Mouse (Mus musculus) gonadal fat pad, adult 2 months (tissue): ENCODE data around the gene Pop5. TPM values are rescaled to one million over a fixed set of nuclear protein-coding genes. Genes with fewer than 3 reads are reported as not detected.

Experiments used
- DNase-seq: peaks from one replicate; pipeline ENCODE4 v3.0.0-alpha.2; 2012; ENCODE audit warnings: low read depth
- polyA plus RNA-seq: library from polyadenylated mRNA; depleted of rRNA; stranded (reverse); fragments of >200 nt; gene quantifications from 2 replicates; pipeline ENCODE4 v1.2.3, GENCODE M21; 2012; rRNA removed

The Pop5 gene
- polyA plus RNA-seq = 108 and 125 TPM in 2 replicates

DNA sequence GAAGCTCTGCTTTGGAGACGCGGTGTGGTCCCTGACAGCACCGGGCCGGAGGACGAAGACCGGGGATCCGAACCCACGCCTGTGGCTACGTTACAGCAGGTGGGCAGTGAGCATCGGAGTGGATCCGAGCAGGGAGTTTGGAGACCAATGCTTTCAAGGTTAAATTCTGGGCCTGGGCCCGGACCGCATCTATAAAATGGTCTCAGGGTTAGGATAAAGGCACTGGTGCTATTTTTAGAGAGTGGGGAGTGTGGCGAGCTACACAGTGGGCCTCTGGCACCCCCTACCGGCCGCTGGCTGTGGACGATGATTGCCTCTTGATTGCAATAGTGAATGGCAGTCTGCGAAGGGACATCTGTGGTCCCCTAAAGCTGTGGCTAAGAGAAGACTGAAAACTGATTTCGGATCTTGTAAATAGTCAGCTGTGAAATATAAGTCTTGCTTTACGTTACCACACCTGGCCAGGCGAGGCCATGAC, at the start of gene Pop5:
Gene Pop5 (plus strand): TSS at position 51 of the 478 bp plus-strand sequence.
- DNase-seq = no peak

DNA sequence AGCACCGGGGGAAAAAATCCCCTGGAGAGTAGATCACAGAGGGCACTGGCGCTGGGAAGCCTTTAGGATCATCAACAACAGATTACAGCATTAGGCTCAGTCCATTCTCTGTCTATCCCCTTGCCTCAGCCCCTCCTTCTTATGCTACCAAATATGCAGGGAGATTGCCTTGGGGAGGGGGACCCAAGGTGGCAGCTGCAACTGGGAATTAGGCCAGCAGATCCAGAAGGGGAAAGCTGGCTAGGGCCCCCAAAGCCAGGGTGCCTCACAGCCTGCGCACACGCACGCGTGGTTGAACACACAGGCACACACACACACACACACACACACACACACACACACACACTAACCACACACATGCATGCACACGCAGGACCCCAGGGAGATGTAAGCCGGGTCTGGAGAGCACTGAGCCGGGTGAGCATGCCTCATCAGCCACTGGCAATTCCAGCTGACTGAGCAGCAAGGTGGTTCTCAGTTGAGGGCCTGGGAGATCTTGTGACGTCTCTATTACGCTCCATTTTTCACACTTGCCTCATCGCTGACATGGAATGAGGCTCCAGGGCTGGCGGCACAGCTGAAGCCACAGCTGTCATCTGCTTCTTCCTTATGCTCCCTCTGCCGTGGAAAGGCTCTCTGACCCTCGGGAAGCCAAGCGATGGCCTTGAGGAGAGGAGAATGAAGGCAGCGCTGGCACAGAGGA, 49.1 kb upstream of the Pop5 start:
- DNase-seq = no peak

DNA sequence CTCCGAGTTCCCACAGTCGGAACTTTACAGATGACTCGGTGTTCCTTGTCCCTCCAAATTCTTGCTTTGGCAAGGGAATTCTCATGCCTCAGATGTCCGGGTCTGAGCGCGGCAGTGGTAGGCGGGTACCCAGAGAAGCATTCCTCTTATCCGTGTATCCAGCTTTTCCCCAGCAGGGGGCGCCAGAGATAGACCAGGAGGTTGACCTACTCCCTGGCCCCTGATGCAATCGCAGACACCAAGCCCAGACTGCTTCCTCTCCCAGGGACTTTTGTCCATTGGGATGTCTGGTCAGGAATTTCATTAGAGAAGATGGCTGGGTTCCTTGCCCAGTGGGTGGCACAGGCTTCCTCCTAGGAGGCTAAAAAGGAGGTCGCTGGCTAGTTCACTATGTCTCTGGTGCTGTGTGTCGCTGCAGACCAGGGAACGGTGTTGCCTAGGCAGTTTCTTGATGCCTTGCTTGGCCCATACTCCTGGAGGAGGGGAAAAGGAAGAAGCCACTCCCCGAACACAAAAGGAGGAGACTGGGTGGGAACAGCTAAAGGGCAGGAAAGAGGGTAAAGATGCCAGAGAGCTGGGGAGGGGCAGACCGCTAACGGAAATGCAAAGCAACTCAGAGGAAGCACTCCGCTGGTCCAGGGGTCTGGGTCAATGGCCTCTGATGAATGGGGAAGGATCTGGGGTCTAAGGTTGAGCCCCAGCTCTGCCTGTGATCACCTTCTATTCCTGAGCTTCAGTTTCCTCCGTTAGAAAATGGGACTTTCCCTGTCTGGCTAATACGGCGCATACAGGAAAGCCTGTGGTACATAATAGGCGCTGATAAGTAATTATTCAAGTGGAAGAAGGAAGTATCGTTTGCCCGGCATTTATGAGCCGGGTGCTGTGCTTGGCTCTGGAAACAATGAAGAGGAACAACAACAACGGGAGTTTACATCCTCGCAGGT, 48.2 kb upstream of the Pop5 start:
- no peak for DNase-seq

DNA sequence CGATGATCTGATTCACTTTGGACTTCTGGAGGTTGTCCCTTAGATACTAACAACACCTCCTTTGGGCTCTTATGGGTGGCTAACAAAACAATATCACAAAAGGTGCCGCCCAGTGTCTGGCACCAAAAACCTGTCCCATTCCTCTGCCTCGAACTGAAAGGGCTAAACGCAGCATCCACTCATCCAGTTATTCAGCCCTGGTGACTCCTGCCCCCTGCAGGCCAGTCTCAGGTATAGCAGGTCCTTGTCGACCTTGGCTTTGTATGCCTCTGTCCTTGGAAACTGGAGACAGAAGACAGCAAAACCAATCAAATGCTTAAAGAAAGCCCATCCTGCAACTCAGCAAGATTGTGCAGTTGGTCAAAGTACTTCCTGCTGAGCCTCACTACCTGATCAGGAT, 46.8 kb upstream of the Pop5 start:
- no peak for DNase-seq

DNA sequence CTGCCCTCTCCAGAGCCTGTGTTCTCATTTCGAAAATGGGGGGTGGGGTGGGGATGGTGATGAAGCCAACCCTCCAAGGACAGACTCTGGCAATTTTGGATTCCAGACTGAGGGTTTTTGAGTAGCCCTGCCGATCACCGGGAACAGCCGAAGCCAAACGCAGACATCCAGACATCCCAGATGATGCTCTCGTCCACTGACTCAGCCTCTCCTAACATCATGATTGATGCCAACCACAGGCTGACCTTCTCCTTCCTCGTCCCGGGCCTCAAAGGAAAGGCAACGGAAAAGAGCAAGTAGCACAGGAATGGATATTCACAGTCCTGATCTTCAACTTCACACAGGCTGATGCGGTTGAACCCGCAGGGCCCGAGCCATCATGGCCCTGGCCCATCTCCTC, 45.6 kb upstream of the Pop5 start:
- no peak for DNase-seq

DNA sequence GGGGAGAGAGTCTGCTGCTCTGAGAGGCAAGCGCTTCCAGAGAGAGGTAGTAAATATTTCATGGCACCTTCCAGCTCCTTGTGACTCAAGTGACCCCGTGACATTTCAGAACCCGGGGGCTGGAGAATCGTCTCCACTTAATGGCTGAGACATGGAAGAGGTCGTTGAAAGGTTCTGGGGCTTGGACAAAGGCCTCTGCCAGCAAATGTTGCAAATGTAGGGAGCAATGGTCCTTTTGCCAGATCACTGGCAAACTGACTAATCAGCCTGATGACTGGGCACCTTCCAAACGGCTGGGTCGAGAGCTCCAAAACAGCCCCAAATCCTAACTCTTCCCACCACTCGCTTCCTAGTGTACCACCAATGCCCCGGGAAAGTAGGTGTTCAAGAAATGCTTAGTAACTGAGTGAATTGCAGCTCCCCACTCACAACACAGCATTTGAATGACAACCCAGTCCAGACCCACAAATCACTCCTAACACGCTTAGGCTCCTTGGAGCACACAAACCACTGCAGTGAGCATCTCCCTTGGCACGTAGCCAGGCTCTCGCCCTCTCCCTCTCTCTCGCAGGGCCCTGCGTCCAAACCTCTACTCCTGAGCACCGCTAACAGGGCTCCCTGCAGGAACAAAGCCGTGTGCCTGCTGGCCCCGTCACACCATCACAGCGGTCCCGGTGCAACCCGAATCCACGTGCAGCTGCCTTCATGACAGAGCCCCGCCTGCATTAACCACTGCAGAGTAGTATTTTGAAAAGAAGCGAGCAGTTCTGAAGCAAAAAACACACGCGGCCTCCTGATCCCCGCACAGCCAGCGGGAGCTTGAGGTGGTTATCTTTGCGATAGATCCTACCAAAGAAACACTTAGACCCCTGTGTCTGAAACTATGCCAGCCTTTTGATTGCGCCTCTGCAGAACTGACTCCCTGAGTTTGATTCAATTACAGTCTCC, 43.5 kb upstream of the Pop5 start:
- no peak for DNase-seq

DNA sequence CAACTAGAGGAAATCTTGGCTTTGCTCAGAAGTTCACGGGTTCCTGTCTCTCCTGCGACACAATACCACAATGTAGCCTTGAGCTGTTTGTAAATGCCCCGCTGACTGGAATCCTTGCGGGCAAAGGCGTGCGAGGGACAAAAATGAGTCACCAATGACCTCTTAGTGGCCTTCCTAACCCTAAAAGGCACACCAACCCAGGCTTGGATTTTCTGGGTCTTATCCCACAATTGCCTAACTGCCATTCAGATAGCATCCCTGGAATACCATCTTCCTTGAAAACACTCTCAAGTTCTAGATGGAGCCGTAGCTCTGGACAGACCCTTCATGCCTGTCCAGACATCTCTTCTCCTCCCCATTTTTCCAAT, 42.8 kb upstream of the Pop5 start:
- no peak for DNase-seq

DNA sequence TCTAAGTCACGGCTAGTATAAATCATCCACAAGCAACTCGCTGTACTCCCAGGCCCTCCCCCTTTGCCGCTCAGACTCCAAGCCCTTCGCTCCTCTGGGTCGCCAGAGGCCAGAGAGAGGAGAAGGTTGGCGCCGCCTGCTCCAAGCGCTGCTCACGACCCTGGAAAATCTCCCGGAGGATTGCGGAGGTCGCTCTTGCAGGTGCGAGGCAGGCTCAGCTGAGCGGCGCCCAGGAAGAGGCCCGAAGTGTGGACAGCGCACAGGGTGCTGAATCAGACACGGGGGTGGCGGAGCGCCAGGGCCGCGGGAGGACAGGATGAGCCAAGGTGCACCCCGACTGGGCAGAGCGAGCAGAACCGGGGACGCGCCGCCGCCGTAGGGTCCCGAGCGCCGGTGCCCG, 42.4 kb upstream of the Pop5 start:
- DNase-seq = no peak

DNA sequence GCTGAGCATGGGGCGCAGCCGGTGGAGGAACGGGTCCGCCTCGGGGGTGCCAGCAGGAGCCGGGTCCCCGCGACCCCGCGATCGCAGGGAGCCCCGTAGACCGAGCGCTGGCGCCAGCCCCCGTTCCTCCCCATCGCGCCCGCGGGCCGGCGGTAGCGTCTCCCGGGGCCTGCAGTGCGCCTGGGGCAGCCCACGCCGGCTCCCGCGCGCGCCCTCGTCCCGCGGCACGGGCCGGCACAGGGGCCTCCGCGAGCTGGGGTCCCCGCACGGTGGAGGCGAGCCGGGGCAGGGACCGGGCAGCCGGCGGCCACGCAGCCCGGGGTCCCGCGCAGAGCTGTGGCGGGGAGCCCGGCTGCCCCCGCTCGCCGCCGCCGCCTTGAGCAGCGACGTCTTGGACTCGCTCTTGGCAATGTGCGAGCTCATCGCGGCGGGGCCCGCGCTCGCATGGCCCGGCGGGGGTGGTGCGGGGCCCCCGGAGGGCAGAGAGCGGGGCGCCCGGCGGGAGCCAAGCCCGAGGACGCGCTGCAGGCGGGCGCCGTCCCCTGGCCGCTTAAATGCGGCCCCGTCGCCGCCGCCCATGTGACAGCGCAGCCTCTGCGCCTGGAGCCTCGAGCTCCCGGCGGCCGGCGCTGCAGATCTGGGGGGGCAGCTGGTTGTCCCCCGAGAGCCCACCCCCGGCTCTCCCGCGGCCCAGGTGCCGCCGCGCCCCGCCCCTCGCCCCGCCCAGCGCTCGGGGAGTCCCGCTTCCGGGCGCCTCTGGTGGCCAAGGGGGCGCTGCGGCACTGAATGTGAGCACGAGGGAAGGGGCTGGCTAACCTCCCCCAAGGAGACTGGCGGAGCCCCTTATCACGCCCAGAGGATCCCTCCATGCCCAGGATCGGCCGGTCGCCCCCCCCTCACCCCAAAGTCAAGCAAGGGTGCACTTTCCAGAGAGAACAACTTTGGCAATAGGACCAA, 41.7 kb upstream of the Pop5 start, which contains the start of gene Cabp1:
Gene Cabp1 (minus strand): TSS at position 713 of the 957 bp plus-strand sequence.
- DNase-seq = no peak

DNA sequence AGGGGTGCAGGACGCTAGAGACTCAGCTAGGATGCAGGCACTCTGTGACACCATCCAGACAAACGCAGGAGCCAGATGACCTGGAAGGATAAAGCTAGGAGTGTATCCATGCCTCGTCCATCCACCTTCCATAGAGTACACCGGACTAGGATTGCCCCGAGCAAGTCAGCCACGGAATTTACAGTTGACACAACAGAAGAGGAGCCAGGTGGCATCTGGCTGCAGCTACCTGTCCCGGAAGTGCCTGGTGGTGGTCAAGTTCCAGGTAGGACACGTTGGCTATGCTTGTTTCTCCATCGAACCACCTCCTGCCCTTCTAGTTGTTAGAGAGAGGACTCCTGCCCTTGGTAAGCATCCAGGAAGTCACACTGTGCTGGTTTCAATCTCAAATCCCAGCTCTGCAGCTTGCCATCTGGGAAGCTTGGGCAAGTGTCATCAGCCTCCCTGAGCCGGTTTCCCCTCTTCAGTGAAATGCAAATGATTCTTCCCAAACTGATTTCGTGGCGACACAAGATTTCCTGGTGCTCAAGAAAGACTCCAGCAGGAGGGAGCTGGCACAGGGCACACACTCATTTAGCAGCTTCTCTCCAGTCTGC, 40.9 kb upstream of the Pop5 start:
- DNase-seq = no peak

DNA sequence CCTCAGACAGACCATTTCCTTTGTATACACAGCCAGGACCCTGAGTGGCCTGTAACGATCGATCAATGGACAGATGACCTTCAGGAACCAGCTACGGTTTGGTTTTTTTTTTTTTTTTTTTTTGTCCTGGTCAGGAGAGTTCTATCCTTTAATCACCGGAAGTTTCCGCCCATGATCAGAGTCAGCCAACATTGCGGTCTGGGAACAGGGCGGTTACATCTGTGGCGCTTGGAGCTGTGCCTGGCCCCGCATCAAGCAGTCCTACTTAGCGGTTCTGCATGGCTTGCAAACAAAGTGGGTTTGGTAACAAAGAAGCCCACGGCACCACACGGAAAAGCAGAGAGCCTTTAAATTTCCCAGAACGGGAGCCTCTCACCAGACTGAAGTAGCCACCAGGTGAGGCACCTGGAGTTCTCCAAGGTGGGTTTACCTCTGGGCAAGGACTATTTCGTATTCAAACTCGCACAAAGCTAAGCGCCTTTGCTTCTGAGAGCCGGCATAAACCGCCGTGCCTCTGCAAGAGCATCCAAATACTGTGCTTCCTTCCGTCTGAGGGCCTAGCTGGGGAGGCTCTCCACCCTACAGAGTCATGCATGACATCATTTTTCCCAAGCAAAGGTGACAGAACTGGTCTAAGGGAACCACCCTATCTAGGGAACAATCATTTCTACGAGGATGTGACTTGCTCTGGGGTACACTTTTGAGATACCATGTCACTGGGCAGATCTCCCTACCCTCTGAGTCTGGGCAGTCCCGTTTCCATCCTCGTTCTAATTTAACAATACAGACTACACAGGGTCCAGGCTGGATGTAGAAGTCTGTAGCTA, 31.7 kb upstream of the Pop5 start:
- no peak for DNase-seq

DNA sequence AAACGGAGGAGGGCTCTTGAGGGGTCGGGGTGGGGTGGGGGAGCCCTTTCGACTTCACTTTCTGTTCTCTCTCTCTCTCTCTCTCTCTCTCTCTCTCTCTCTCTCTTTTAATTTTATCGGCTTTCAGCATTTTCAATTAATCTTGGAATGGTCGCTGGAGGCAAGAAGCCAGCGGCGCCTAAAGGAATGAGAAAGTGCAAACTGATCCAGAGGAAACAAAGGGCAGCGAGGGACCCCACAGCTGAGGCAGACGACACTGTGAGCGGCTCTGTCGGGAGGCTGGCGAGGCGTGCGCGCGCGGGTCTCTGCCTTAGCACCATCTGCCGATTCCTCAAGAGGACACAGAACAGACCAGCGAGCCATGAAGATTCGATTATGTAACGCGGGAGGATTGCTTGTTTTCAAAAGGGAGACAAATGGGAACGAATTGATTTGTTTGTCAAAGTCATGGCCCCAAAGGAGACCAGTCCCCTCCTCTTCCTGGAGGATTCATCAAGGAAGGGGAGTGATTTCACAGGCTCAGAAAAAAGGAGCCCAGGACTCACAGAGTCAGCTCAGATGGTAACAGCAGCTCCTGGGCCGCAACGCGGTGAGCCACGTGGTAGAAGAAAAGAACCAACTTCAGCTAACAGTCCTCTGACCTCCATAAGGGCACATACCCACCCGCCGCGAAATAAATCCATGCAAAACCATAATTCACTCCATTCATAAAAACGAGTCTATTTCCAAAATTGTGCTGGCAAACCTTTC, 30.9 kb upstream of the Pop5 start:
- no peak for DNase-seq

DNA sequence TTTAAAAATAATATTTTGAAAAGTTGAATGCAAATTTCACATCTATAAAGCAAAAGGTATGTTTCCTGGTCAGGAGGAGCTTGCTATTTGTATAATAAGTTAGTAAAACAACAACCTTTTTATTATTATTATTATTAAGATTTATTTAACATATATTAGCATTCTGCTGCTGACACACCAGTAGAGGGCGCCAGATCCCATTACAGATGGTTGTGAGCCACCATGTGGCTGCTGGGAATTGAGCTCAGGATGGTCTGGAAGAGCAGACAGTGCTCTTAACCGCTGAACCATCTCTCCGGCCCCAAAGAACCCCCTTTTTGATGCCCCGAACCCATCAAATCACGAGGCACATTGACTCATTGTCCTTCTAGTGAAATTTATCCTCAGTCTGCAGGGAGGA, 28.4 kb upstream of the Pop5 start:
- DNase-seq = no peak

DNA sequence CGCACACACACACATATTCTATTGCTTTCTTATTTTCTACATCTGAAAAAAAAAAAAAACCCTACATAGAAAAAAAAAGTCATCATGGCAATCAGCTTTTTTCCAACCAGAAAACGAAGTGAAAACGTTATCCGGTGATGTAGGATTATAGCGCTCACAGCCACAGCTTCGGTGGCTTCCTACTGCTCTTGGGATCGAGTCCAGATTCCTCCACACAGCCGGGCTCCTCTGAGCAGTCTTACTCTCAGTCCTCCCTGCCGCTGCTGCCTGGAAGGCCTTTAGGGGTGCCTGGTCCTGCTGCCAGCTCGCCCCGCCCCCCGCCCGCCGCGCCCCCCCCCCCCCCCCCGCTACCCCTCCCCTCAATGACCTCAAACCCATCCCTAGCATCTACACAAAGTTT, 27.7 kb upstream of the Pop5 start:
- DNase-seq = no peak

DNA sequence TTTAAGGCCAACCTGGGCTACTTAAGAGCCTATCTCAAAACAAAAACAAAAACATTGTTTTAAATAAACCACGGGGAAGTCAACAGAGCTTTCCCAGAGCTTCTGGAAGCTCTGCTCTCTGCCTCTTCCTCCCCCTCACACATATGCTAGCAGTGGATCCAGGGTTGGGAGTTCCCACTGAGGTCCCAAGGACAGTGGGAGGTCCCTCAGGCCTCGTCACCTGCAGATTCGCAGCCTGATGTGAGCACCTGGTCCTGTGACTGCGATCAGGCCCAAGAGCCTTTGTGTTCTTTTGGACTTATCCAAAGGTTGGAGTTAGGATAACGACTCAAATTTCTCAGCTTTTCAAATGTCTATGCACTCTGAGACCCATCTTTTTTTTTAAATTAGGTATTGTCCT, 27.0 kb upstream of the Pop5 start:
- no peak for DNase-seq

DNA sequence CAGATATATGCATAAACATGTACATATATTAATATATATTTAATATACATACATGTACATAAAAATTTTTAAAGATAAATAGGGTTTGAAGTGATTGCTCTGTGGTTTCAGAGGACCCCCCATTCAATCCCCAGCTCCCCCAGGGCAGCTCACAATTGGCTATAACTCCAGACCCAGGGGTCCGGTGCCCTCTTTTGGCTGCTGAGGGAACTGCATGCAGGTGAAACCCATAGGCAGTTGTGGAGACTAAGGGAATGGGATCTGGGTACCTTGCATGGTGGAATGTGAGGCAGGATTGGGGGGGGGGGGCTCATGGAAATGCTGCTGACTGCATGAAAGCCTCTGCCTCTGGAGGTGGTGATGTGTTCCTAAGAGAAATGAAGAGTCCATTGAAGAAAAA, 25.3 kb upstream of the Pop5 start:
- DNase-seq = no peak

DNA sequence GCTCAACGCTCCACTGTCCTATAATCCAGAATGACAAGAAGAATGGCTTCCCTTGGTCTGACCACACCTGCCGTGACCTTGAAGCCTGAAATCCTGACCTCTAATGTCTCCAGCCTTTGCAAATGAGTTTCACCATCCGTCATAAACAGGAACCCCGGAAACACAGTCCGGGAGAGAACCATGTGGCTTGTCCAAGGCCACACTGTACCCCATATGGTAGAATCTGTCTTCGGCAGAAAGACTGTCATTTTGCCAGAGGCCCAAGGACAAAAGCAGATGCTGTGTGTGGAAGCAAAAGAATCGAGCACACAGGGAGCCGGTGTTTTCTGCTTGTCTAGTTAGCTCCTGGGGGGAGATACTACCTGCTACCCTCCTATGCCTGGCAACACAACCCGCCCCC, 23.2 kb upstream of the Pop5 start:
- DNase-seq = no peak

DNA sequence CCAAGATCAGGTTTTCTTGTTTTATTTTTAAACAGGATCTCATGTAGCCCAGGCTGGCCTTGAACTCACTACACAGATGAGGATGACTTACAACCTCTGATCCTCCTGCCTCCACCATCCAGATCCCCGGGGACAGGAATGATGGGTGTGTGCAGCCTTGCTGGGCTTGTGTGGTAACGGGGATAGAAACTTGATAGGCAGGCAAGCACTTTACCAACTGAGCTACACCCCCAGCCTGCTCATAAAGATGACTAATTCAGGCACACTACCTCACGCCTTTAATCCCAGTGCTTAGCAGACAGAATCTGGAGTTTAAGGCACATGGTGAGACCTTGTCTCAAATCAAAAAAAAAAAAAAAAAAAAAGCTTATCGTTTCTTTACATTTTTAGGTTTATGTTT, 22.8 kb upstream of the Pop5 start:
- DNase-seq = no peak

DNA sequence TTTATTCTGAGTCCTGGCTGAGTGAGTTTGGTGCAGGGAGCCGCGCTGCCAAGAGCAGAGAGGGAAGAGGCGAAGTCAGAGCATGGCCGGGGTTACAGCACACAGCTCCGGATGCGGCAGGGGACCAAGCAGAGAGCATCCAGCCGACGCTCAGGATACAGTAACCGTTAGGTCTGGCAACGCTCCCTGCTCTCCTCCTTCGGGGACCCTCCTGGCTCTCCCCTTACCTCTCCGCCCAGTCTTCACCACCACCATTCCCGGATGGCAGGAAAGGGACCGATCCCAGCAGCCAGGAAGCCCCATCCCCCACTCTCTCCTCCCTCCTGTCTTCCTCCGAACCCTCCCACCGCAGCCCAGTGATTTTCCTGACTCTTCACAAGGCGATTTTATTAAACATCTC, 20.8 kb upstream of the Pop5 start:
- no peak for DNase-seq
